Mouse (Mus musculus) hindbrain, embryonic 16.5 days (tissue): ENCODE data around the gene Spred2. TPM values are rescaled to one million over a fixed set of nuclear protein-coding genes. Genes with fewer than 3 reads are reported as not detected.
A peak's percentile ranks its signal among the peaks of the same experiment; 100 is the strongest.

Experiments used
- ATAC-seq: fragments of 200-750 bp; cut with Nextera tagmentation; 2 replicates; pipeline ENCODE4 v1.8.0; 2017; ENCODE audit warnings: moderate TSS enrichment, moderate library complexity
- H3K27ac ChIP-seq: fragments of 300-500 bp; sonication (generic); 2 replicates; pipeline ENCODE4 v1.5.1; 2014; ENCODE audit warnings: low read depth, mild to moderate bottlenecking, control low read depth, low read length, moderate library complexity
- H3K27me3 ChIP-seq: fragments of 300-500 bp; sonication (generic); replicated peaks from 2 replicates; pipeline ENCODE4 v1.6.1; 2014; ENCODE audit warnings: low read length; ENCODE audit not compliant: control insufficient read depth, insufficient read depth
- H3K36me3 ChIP-seq: fragments of 300-500 bp; sonication (generic); 2 replicates; pipeline ENCODE4 v1.6.1; 2014; ENCODE audit warnings: mild to moderate bottlenecking, low read length, moderate library complexity, mixed read lengths; ENCODE audit not compliant: control insufficient read depth, insufficient read depth
- H3K4me1 ChIP-seq: fragments of 300-500 bp; sonication (generic); 2 replicates; pipeline ENCODE4 v1.6.1; 2014; ENCODE audit warnings: low read depth, low read length; ENCODE audit not compliant: control insufficient read depth, insufficient read depth
- H3K4me2 ChIP-seq: fragments of 300-500 bp; sonication (generic); 2 replicates; pipeline ENCODE4 v1.6.1; 2014; ENCODE audit warnings: mild to moderate bottlenecking, low read length, control low read depth, moderate library complexity
- H3K4me3 ChIP-seq: fragments of 300-500 bp; sonication (generic); 2 replicates; pipeline ENCODE4 v1.5.1; 2014; ENCODE audit warnings: mild to moderate bottlenecking, low read length, control low read depth, moderate library complexity
- H3K9ac ChIP-seq: fragments of 300-500 bp; sonication (generic); 2 replicates; pipeline ENCODE4 v1.6.1; 2014; ENCODE audit warnings: low read depth, mild to moderate bottlenecking, control low read depth, low read length, moderate library complexity
- H3K9me3 ChIP-seq: fragments of 300-500 bp; sonication (generic); 2 replicates; pipeline ENCODE4 v1.6.1; 2014; ENCODE audit warnings: mild to moderate bottlenecking, low read length, moderate library complexity; ENCODE audit not compliant: control insufficient read depth
- WGBS: fragments of 180-500 bp; shearing (Covaris S2); extraction: QIAGEN DNeasy Blood & Tissue Kit; methylation state at CpG from one replicate; pipeline ENCODE4 v1.1.7; 2014; 5-methylcytosine and 5-hydroxymethylcytosine counted together
- polyA plus RNA-seq: library from polyadenylated mRNA; unstranded; fragments of >200 nt; fragmentation: Nextera tagmentation; extraction: Ambion mirVana; gene quantifications from 2 replicates; pipeline ENCODE4 v1.2.1, GENCODE M21; 2015

The Spred2 gene
- polyA plus RNA-seq, 1 experiment from 2014 or later = 7.4 TPM

DNA sequence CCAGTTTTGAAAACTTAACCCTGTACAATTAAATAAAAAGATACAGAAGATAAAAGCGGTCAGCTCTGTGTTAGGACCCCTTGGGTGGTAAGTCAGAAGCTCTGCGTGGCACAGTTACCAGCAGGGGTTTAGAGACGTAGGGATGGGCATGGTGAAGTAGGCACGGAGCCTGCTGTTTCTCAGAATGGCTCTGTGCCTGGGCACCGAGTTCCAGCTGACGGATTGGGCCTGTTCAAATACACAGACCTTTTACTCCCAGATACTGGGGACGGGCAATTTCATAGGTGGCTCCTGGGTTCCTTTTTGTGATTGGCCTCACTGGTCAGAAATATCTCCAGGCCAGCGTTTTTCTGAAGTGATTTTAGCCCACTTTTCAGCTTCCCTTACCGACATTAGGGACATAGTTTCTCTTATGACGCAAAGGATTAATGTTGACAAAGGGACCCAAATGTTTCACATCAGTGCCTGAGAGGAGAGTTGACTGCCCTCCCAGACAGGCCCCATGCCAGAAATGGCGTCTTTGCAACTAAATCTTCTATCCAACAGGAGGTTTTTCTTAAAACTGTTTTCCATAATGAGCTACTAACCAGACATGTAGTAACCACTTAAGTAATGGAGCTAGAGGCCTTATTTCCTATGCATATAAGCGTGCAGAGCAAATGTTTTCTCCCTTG is 67.3 kb downstream of the Spred2 start:
- no peaks in the 10 kb centered on the region for H3K9me3 ChIP-seq
- H3K27ac ChIP-seq = peak overlapping the region; percentile 49; the same call in 1 of the 2 replicates
- no peak overlapping the region for H3K9ac ChIP-seq
- 57% methylated on average over 12 of the region's 12 CpGs for WGBS
- H3K27me3 ChIP-seq = no peaks in the 10 kb centered on the region
- no peak overlapping the region for H3K4me2 ChIP-seq
- peaks cover 15% of the 10 kb centered on the region for H3K4me1 ChIP-seq
- no peaks in the 10 kb centered on the region for H3K36me3 ChIP-seq
- no peak overlapping the region for H3K4me3 ChIP-seq
- no peak for ATAC-seq

- Histone ChIP-seq H3K36me3 (no peaks in the 10 kb centered on the region), H3K9ac (no peak overlapping the region), H3K4me3 (no peak overlapping the region), H3K4me2 (no peak overlapping the region), H3K4me1 (peaks cover 4% of the 10 kb centered on the region), H3K9me3 (no peaks in the 10 kb centered on the region), H3K27ac (no peak overlapping the region), H3K27me3 (no peaks in the 10 kb centered on the region)
- ATAC-seq = peak; percentile 25
- 69% methylated on average over 13 of the region's 15 CpGs for WGBS
These were observed 68.4 kb downstream of the Spred2 start for GRCm38 (mm10) chr11:19992341-19993281.

DNA sequence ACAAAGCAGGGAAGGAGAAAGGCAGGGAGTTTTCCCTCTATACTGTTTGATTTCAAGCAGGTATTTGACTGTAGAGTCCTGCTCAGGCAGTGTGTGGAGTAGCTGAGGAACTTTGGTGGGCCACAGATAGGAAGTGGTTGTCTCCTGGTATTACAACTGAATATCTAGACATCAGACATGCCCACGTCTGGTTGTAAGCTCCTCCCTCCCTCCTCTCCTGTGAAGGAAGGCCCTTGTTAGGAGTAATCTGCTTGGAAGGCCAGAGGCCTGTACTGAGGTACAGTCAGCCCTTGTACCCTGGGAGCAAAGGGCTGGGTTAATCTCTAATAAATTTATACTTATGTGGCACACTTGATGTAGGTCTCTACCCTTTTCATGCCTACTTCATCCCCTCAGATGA is 69.6 kb downstream of the Spred2 start:
- ATAC-seq = no peak
- Histone ChIP-seq H3K9me3 (no peaks in the 10 kb centered on the region), H3K27ac (no peak overlapping the region), H3K36me3 (no peaks in the 10 kb centered on the region), H3K4me2 (no peak overlapping the region), H3K27me3 (no peaks in the 10 kb centered on the region), H3K9ac (no peak overlapping the region), H3K4me1 (peaks cover 3% of the 10 kb centered on the region), H3K4me3 (no peak overlapping the region)
- WGBS = 54% methylated on average over 1 of the region's 1 CpGs

- H3K36me3 ChIP-seq = no peaks in the 10 kb centered on the region
- no peak overlapping the region for H3K4me3 ChIP-seq
- no peak for ATAC-seq
- H3K27ac ChIP-seq = no peak overlapping the region
- 89% methylated on average over 7 of the region's 7 CpGs for WGBS
- no peak overlapping the region for H3K4me2 ChIP-seq
- H3K9ac ChIP-seq = no peak overlapping the region
- H3K4me1 ChIP-seq = peaks cover 3% of the 10 kb centered on the region
- no peaks in the 10 kb centered on the region for H3K27me3 ChIP-seq
- H3K9me3 ChIP-seq = no peaks in the 10 kb centered on the region
These were observed 70.2 kb downstream of the Spred2 start for GRCm38 (mm10) chr11:19994262-19994790.

DNA sequence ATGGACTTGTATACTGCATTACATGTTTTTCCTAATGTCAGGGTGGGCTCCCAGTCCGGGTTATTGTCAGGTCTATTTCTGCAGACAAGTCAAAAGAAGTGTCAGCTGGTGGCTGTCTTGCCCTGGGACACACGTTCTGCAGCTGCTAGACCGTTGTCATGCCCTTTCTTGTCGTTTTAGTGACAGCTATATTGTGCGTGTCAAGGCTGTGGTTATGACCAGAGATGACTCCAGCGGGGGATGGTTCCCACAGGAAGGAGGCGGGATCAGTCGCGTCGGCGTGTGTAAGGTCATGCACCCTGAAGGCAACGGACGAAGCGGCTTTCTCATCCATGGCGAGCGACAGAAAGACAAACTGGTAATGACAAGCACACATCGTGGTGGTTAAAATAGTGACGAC is 73.8 kb downstream of the Spred2 start:
- Histone ChIP-seq H3K9ac (no peak overlapping the region), H3K4me3 (no peak overlapping the region), H3K27ac (no peak overlapping the region), H3K4me2 (no peak overlapping the region), H3K9me3 (no peaks in the 10 kb centered on the region), H3K27me3 (no peaks in the 10 kb centered on the region), H3K4me1 (no peaks in the 10 kb centered on the region; the same call in 1 of the 2 replicates), H3K36me3 (no peaks in the 10 kb centered on the region)
- WGBS = 56% methylated on average over 18 of the region's 18 CpGs
- ATAC-seq = no peak

- 89% methylated on average over 4 of the region's 4 CpGs for WGBS
- H3K9ac ChIP-seq = no peak overlapping the region
- no peaks in the 10 kb centered on the region for H3K4me1 ChIP-seq
- no peaks in the 10 kb centered on the region for H3K27me3 ChIP-seq
- H3K9me3 ChIP-seq = no peaks in the 10 kb centered on the region
- no peak for ATAC-seq
- no peak overlapping the region for H3K4me2 ChIP-seq
- H3K27ac ChIP-seq = no peak overlapping the region
- 0 out of 2 replicates have a peak, but pooled peaks cover under 1% of the 10 kb centered on the region for H3K36me3 ChIP-seq
- H3K4me3 ChIP-seq = no peak overlapping the region
These were observed 78.7 kb downstream of the Spred2 start for GRCm38 (mm10) chr11:20002883-20003282.

DNA sequence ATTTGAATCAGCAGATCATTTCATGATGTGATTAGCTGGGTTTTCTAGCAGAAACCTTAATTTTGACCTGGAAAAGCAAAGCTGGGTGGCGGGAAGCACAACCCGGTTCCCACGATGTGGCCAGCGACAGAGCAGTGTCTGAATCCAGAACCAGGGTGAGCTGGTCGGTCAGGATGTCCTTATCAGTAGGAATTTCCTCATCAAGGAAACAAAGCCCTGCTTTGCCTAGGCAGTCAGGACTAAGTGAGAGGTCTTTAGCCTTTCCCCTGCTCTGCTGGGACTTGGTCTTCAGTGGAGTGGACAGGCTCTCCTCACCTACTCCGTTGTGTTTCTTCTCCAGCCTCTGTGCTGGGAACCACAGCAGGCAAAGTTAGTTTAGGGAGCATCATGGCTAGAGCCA is 83.5 kb downstream of the Spred2 start:
- H3K4me1 ChIP-seq = peaks cover 8% of the 10 kb centered on the region
- no peak overlapping the region for H3K9ac ChIP-seq
- no peak for ATAC-seq
- H3K27me3 ChIP-seq = no peaks in the 10 kb centered on the region
- no peak overlapping the region for H3K4me2 ChIP-seq
- H3K9me3 ChIP-seq = no peaks in the 10 kb centered on the region
- H3K27ac ChIP-seq = no peak overlapping the region
- 87% methylated on average over 6 of the region's 6 CpGs for WGBS
- H3K4me3 ChIP-seq = no peak overlapping the region
- peaks cover 18% of the 10 kb centered on the region for H3K36me3 ChIP-seq

DNA sequence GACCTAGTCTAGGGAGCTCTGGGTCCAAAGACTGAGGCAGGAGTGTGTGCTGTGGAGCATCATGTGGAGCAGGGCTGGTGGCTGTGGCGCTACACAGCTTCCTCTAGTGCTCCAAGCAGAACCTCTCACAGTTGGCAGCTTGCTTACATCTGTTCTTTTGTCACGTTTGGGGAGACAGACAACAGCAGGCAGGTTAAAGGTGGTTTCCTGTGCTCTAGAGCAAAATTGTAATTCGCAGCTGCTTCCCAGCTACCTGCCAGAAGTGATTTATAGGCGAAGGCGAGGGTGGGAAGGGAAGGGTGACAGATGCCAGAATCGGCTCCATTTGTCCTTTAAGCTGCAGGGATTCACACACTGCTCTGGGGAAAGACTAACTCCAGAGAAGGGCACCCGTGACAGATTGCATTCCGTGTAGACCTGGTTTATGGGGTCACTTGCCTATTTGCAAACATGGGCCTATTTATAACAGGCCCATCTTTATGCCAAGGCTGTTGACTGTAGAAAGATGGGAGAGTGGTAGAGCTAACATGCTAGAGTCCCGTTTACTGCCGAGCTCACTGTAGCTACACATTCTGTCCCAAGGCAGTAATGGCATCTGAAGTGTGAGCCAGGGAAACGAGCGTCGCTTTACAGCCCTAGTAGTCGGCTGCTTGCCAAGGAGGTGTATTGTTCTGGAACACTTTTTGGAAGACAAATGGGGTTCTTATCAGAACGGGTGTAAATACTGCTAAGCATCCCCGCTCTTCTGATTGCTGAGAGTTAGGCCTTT is 87.2 kb downstream of the Spred2 start:
- Histone ChIP-seq H3K27ac (peak overlapping the region; percentile 44; the same call in 1 of the 2 replicates), H3K4me2 (no peak overlapping the region), H3K9ac (no peak overlapping the region), H3K9me3 (no peaks in the 10 kb centered on the region), H3K4me1 (peaks cover 8% of the 10 kb centered on the region), H3K27me3 (no peaks in the 10 kb centered on the region), H3K4me3 (no peak overlapping the region), H3K36me3 (peaks cover 21% of the 10 kb centered on the region)
- peak; percentile 80 for ATAC-seq
- WGBS = 36% methylated on average over 16 of the region's 16 CpGs
